8 mouse cellular contexts compared by ENCODE assay signal in genomic region chr7:25753643-25754438, GRCm38 (mm10). TPM values are rescaled to one million over a fixed set of nuclear protein-coding genes. Genes with fewer than 3 reads are reported as not detected.
DNase-seq lines count a peak whose midpoint lies in the region; ATAC-seq and TF ChIP-seq lines count a peak whose summit lies in the region.

No protein-coding gene starts in this region.

- ATAC-seq in lung, embryonic 15.5 days (ENCODE audit: borderline replicate concordance, extremely low read depth, low FRiP score, low TSS enrichment): no peak; the same call in 1 of the 2 replicates
- ATAC-seq in embryonic facial prominence, embryonic 13.5 days (ENCODE audit: insufficient number of reproducible peaks, insufficient read depth, low FRiP score, low TSS enrichment, low read depth): no peak; the same call in 1 of the 2 replicates
- peak; percentile 10 for ATAC-seq in intestine, embryonic 16.5 days

- peaks cover 29% of the 10 kb centered on the region for H3K36me3 ChIP-seq in lung, embryonic 15.5 days
- H3K36me3 ChIP-seq in embryonic facial prominence, embryonic 13.5 days: peaks cover 47% of the 10 kb centered on the region
- H3K36me3 ChIP-seq in intestine, embryonic 16.5 days (ENCODE audit: control insufficient read depth, insufficient read depth, low read length): no peaks in the 10 kb centered on the region
- H3K36me3 ChIP-seq in testis, adult 2 months (ENCODE audit: control insufficient read depth, insufficient read depth, low read length): peaks cover 1% of the 10 kb centered on the region

- TF ChIP-seq POLR2A in testis, adult 2 months (IDR thresholded peaks at IDR 0.05; ENCODE audit: control insufficient read depth, low read depth, low read length): no peak

- peak overlapping the region; percentile 95 for H3K4me3 ChIP-seq in lung, embryonic 15.5 days
- peak overlapping the region; percentile 98 for H3K4me3 ChIP-seq in embryonic facial prominence, embryonic 13.5 days
- H3K4me3 ChIP-seq in intestine, embryonic 16.5 days (ENCODE audit: low read length): peak overlapping the region; percentile 95
- peak overlapping the region; percentile 95 for H3K4me3 ChIP-seq in testis, adult 2 months (ENCODE audit: control insufficient read depth, low read depth, low read length)

- under 1% methylated on average over 46 of the region's 46 CpGs for WGBS in lung, embryonic 15.5 days
- WGBS in embryonic facial prominence, embryonic 13.5 days: under 1% methylated on average over 46 of the region's 46 CpGs
- WGBS in intestine, embryonic 16.5 days: under 1% methylated on average over 45 of the region's 46 CpGs

- DNase-seq in lung, postnatal 4 days: no peak
- peak; percentile 22 for DNase-seq in adipocyte (ENCODE audit: low spot score)
- peak; percentile 25 for DNase-seq in lung, postnatal 14 days
- no peak for DNase-seq in spleen, postnatal 14 days (ENCODE audit: low spot score in 2 of 2)

- peak overlapping the region; percentile 80 for H3K4me2 ChIP-seq in lung, embryonic 15.5 days
- H3K4me2 ChIP-seq in embryonic facial prominence, embryonic 13.5 days: peak overlapping the region; percentile 91
- H3K4me2 ChIP-seq in intestine, embryonic 16.5 days (ENCODE audit: low read depth, low read length): peak overlapping the region; percentile 73

- H3K27me3 ChIP-seq in lung, embryonic 15.5 days: no peaks in the 10 kb centered on the region
- no peaks in the 10 kb centered on the region for H3K27me3 ChIP-seq in embryonic facial prominence, embryonic 13.5 days
- H3K27me3 ChIP-seq in intestine, embryonic 16.5 days (replicated peaks; ENCODE audit: control insufficient read depth, insufficient read depth, low read length): no peaks in the 10 kb centered on the region
- H3K27me3 ChIP-seq in testis, adult 2 months (ENCODE audit: control insufficient read depth, insufficient read depth, low read length): no peaks in the 10 kb centered on the region

- H3K9ac ChIP-seq in lung, embryonic 15.5 days: peak overlapping the region; percentile 99
- H3K9ac ChIP-seq in embryonic facial prominence, embryonic 13.5 days: peak overlapping the region; percentile 99
- peak overlapping the region; percentile 99 for H3K9ac ChIP-seq in intestine, embryonic 16.5 days (ENCODE audit: low read depth, low read length)

- TF ChIP-seq CTCF in testis, adult 2 months (IDR thresholded peaks at IDR 0.05; ENCODE audit: control insufficient read depth, insufficient read depth, insufficient replicate concordance, low read depth, low read length): no peak

- peaks cover 20% of the 10 kb centered on the region for H3K4me1 ChIP-seq in lung, embryonic 15.5 days
- peaks cover 22% of the 10 kb centered on the region for H3K4me1 ChIP-seq in embryonic facial prominence, embryonic 13.5 days
- H3K4me1 ChIP-seq in intestine, embryonic 16.5 days (ENCODE audit: control insufficient read depth, insufficient read depth, low read length): peaks cover 11% of the 10 kb centered on the region
- peaks cover 10% of the 10 kb centered on the region for H3K4me1 ChIP-seq in testis, adult 2 months (ENCODE audit: control insufficient read depth, insufficient read depth, low read length)

- no peaks in the 10 kb centered on the region for H3K9me3 ChIP-seq in lung, embryonic 15.5 days
- H3K9me3 ChIP-seq in embryonic facial prominence, embryonic 13.5 days: no peaks in the 10 kb centered on the region
- H3K9me3 ChIP-seq in intestine, embryonic 16.5 days (ENCODE audit: control insufficient read depth, low read length): no peaks in the 10 kb centered on the region

- peak overlapping the region; percentile 97 for H3K27ac ChIP-seq in lung, embryonic 15.5 days
- peak overlapping the region; percentile 98 for H3K27ac ChIP-seq in embryonic facial prominence, embryonic 13.5 days
- H3K27ac ChIP-seq in intestine, embryonic 16.5 days (ENCODE audit: low read length): peak overlapping the region; percentile 98
- peak overlapping the region; percentile 98 for H3K27ac ChIP-seq in testis, adult 2 months (ENCODE audit: control insufficient read depth, insufficient read depth, low read depth, low read length)

RNA-seq across cellular contexts. Expression of gene Hnrnpul1, which starts 0.7 kb away (rescaled TPM):
- polyA plus RNA-seq in lung, embryonic 15.5 days (2015; fragmentation: Nextera tagmentation; extraction: Ambion mirVana): 56.9 and 58.5 TPM in 2 replicates
- polyA plus RNA-seq in embryonic facial prominence, embryonic 13.5 days (2015; fragmentation: Nextera tagmentation; extraction: Ambion mirVana): 68.4 and 72.9 TPM in 2 replicates
- 33.9 and 35.7 TPM in 2 replicates for polyA plus RNA-seq in intestine, embryonic 16.5 days (2015; fragmentation: Nextera tagmentation; extraction: Ambion mirVana)
- polyA plus RNA-seq in testis, adult 2 months (2012; rRNA removed): 79.0 and 82.5 TPM in 2 replicates

RNA-seq across cellular contexts. Expression of gene Axl, which starts 34.7 kb away (rescaled TPM):
- polyA plus RNA-seq in lung, embryonic 15.5 days (2015; fragmentation: Nextera tagmentation; extraction: Ambion mirVana): 53.7 and 56.5 TPM in 2 replicates
- polyA plus RNA-seq in embryonic facial prominence, embryonic 13.5 days (2015; fragmentation: Nextera tagmentation; extraction: Ambion mirVana): 80.8 and 84.2 TPM in 2 replicates
- polyA plus RNA-seq in intestine, embryonic 16.5 days (2015; fragmentation: Nextera tagmentation; extraction: Ambion mirVana): 48.8 and 58.1 TPM in 2 replicates
- 20.8 and 23.7 TPM in 2 replicates for polyA plus RNA-seq in testis, adult 2 months (2012; rRNA removed)

RNA-seq across cellular contexts. Expression of gene Ccdc97, which starts 35.0 kb away (rescaled TPM):
- 18.2 and 19.2 TPM in 2 replicates for polyA plus RNA-seq in lung, embryonic 15.5 days (2015; fragmentation: Nextera tagmentation; extraction: Ambion mirVana)
- 24.1 and 26.3 TPM in 2 replicates for polyA plus RNA-seq in embryonic facial prominence, embryonic 13.5 days (2015; fragmentation: Nextera tagmentation; extraction: Ambion mirVana)
- 21.6 and 22.0 TPM in 2 replicates for polyA plus RNA-seq in intestine, embryonic 16.5 days (2015; fragmentation: Nextera tagmentation; extraction: Ambion mirVana)
- 73.5 and 74.3 TPM in 2 replicates for polyA plus RNA-seq in testis, adult 2 months (2012; rRNA removed)

Comparison
In these comparisons a context has a peak if more than half of its experiments do, and no peak if none do; other contexts are left out.
1. DNase-seq: peak in adipocyte (single experiment) and lung, postnatal 14 days (single experiment); none in lung, postnatal 4 days (0 of 2) and spleen, postnatal 14 days (0 of 2).
2. Peak in every context shown above with its lines, with median percentiles within 50 percentile points of each other: H3K27ac ChIP-seq, H3K4me2 ChIP-seq, H3K4me3 ChIP-seq and H3K9ac ChIP-seq.